In the genomic region with DNA sequence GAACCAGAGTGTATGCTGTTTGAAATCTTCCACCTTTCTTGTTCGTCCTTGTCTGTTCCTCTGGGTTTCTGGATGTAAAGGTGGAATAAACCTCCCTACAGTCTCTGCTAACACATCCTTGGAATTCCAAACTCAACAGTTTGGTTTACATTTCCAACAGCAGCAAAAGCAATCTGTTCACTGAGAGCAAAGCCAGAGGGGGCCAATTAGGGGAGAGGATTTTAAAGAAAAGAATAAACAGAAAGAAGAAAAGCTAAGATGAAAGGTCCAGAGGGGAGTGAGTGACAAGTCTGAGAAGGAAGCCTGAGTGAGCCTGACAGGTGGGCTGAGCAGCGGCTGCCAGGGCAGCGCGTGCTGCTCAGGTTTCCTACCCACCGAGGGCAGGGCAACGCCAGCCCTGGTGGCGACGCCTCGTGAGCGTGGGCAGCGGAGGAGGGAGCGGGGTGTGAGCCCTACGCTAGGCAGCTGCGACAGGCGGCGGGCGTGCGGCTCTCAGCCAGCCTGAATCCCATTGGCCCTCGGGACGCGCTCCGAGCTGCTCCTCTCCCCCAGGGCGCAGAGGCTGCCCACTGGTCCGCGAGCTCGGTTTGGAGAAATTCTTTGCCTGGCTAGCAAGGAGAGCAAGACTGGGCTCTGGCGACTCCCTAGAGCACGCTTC, we compare ENCODE assay signal across 8 mouse cellular contexts. TPM values are rescaled to one million over a fixed set of nuclear protein-coding genes. Genes with fewer than 3 reads are reported as not detected.
A peak's percentile ranks its signal among the peaks of the same experiment; 100 is the strongest.
DNase-seq lines count a peak whose midpoint lies in the region; ATAC-seq lines count a peak whose summit lies in the region.

A gene (plus strand): TSS at position 648 of the 658 bp plus-strand sequence.

- H3K27ac ChIP-seq in kidney, embryonic 14.5 days (ENCODE audit: low read depth, low read length), result no peak within 1 kb of the TSS
- H3K27ac ChIP-seq in hindbrain, embryonic 12.5 days, result no peak within 1 kb of the TSS
- no peak within 1 kb of the TSS for H3K27ac ChIP-seq in limb, embryonic 15.5 days

- peak within 1 kb of the TSS; percentile 47 for H3K4me3 ChIP-seq in kidney, embryonic 14.5 days (ENCODE audit: low read length)
- H3K4me3 ChIP-seq in hindbrain, embryonic 12.5 days, result peak within 1 kb of the TSS; percentile 54
- H3K4me3 ChIP-seq in limb, embryonic 15.5 days, result peak within 1 kb of the TSS; percentile 49

- ATAC-seq in kidney, embryonic 14.5 days (ENCODE audit: low FRiP score, low TSS enrichment), result peak; percentile 56
- peak; percentile 69 for ATAC-seq in hindbrain, embryonic 12.5 days (ENCODE audit: low FRiP score)
- ATAC-seq in limb, embryonic 15.5 days (ENCODE audit: insufficient number of reproducible peaks, low FRiP score, low TSS enrichment, low read depth), result peak; percentile 53

- H3K36me3 ChIP-seq in kidney, embryonic 14.5 days (ENCODE audit: control insufficient read depth, insufficient read depth, low read length), result no peaks in the 10 kb centered on the region
- no peaks in the 10 kb centered on the region for H3K36me3 ChIP-seq in hindbrain, embryonic 12.5 days
- H3K36me3 ChIP-seq in limb, embryonic 15.5 days, result no peaks in the 10 kb centered on the region

- no peak within 1 kb of the TSS for H3K9ac ChIP-seq in kidney, embryonic 14.5 days (ENCODE audit: low read depth, low read length)
- H3K9ac ChIP-seq in hindbrain, embryonic 12.5 days, result peak within 1 kb of the TSS; percentile 53
- H3K9ac ChIP-seq in limb, embryonic 15.5 days, result no peak within 1 kb of the TSS

- DNase-seq in kidney, adult 11 months, result no peak
- peak; percentile 66 for DNase-seq in embryo, embryonic 11 days
- peak; percentile 38 for DNase-seq in right cerebral cortex, postnatal 4 days
- DNase-seq in urinary bladder, adult 2 months (ENCODE audit: low spot score), result no peak
- DNase-seq in testis, postnatal 14 days (ENCODE audit: low spot score), result no peak

- 2% methylated on average over 16 of the region's 28 CpGs for WGBS in kidney, embryonic 14.5 days
- under 1% methylated on average over 28 of the region's 28 CpGs for WGBS in hindbrain, embryonic 12.5 days
- 1% methylated on average over 28 of the region's 28 CpGs for WGBS in limb, embryonic 15.5 days

- H3K9me3 ChIP-seq in kidney, embryonic 14.5 days (ENCODE audit: control insufficient read depth, low read length), result peaks cover 2% of the 10 kb centered on the region; the same call in 1 of the 2 replicates
- H3K9me3 ChIP-seq in hindbrain, embryonic 12.5 days (replicated peaks), result no peaks in the 10 kb centered on the region
- no peaks in the 10 kb centered on the region for H3K9me3 ChIP-seq in limb, embryonic 15.5 days

- H3K27me3 ChIP-seq in kidney, embryonic 14.5 days (ENCODE audit: control insufficient read depth, insufficient read depth, low read length), result peaks cover 58% of the 10 kb centered on the region
- peaks cover 64% of the 10 kb centered on the region for H3K27me3 ChIP-seq in hindbrain, embryonic 12.5 days
- H3K27me3 ChIP-seq in limb, embryonic 15.5 days, result peaks cover 52% of the 10 kb centered on the region

- H3K4me1 ChIP-seq in kidney, embryonic 14.5 days (ENCODE audit: control insufficient read depth, insufficient read depth, low read length), result peaks cover 7% of the 10 kb centered on the region; the same call in 1 of the 2 replicates
- peaks cover 30% of the 10 kb centered on the region for H3K4me1 ChIP-seq in hindbrain, embryonic 12.5 days
- H3K4me1 ChIP-seq in limb, embryonic 15.5 days, result peaks cover 31% of the 10 kb centered on the region

- peak within 1 kb of the TSS; percentile 87 for H3K4me2 ChIP-seq in kidney, embryonic 14.5 days (replicated peaks; ENCODE audit: low read depth, low read length)
- H3K4me2 ChIP-seq in hindbrain, embryonic 12.5 days (replicated peaks), result peak within 1 kb of the TSS; percentile 98
- peak within 1 kb of the TSS; percentile 91 for H3K4me2 ChIP-seq in limb, embryonic 15.5 days

RNA-seq across cellular contexts. Expression of the gene that starts here (rescaled TPM):
- polyA plus RNA-seq in kidney, embryonic 14.5 days (2014; fragmentation: Nextera tagmentation; extraction: Ambion mirVana), result 0.62 and 1.3 TPM in 2 replicates
- polyA plus RNA-seq in hindbrain, embryonic 12.5 days (2016; fragmentation: Nextera tagmentation; extraction: Ambion mirVana), result 2.1 and 3.5 TPM in 2 replicates
- polyA plus RNA-seq in limb, embryonic 15.5 days (2015; fragmentation: Nextera tagmentation; extraction: Ambion mirVana), result 5.3 and 6.3 TPM in 2 replicates
- 4.4 and 4.6 TPM in 2 replicates for polyA plus RNA-seq in urinary bladder, adult 2 months (2012; rRNA removed)

Comparison
In these comparisons a context has a peak if more than half of its experiments do, and no peak if none do; other contexts are left out.
1. DNase-seq: peak in embryo, embryonic 11 days (single experiment) and right cerebral cortex, postnatal 4 days (single experiment); none in kidney, adult 11 months (single experiment), urinary bladder, adult 2 months (single experiment) and testis, postnatal 14 days (single experiment).
2. Peak in every context shown above with its lines, with median percentiles within 50 percentile points of each other: ATAC-seq, H3K4me2 ChIP-seq and H3K4me3 ChIP-seq.